Mouse (Mus musculus) spleen, embryonic (tissue): ENCODE data around the gene Xndc1.

Source experiments
- CTCF ChIA-PET: fragments of 350-600 bp; sonication (Branson Sonifier 250); formaldehyde crosslinking; loops from one replicate; lab custom pipeline; 2022; lab: Charles Lee

The Xndc1 gene

DNA sequence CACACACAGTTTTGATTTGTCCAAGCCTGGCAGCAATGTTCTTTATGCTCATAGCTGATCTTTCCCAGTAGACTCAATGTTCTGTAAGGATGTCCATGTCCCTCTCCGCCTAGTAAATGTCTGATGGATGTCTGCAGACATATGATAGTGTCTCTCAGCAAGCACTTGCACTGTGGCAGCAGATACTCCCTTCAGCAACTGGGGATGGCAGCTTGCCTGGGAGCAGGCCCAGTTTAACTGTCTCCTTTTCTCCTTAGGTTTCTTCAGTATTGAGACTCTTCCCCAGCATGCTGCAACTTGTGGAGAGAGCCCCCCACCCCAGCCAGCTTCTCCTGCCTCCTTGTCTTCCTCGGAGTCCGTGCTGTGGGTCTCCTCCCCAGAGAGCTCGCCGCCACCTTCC, 16.5 kb downstream of the Xndc1 start:
- CTCF ChIA-PET, result no interaction called here

DNA sequence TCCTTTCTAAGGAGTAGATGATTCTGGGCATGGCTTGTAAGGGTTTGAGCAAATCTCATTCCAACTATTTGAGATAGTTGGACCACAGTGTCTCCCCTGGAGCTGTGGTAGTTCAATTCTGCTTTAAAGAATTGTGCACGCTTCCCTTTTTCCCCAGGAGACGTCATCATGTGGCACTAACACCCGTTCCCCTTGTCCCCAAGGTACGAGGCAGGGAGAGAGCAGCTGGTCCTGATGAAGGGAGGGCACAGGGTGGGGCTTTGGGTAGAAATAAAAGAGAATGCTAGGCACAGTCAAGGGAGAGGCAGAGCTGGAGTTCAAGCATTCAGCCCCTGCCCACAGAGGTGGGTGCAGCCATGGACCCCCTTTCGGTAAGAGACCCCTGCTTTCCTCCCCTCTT, 17.5 kb downstream of the Xndc1 start, which contains the start of gene Trpc2:
TSS of gene Trpc2 (plus strand) at position 301 of the 400 bp plus-strand sequence.
- CTCF ChIA-PET, result no interaction called here

DNA sequence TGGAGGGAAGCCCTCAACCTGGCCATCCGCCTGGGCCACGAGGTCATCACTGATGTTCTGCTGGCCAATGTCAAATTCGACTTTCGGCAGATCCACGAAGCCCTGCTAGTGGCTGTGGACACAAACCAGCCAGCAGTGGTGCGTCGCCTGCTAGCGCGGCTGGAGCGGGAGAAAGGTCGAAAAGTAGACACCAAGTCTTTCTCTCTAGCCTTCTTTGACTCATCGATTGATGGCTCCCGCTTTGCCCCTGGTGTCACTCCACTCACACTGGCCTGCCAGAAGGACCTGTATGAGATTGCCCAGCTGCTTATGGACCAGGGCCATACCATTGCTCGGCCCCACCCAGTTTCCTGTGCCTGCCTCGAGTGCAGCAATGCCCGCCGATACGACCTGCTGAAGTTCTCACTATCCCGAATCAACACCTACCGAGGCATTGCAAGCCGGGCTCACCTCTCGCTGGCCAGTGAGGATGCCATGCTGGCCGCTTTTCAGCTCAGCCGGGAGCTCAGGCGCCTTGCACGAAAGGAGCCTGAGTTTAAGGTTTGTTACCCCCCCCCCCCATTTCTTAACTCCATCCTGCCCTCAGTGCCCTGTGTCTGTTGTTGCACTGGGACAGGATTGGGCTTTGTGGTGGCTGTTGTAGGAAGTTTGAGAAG, 18.9 kb downstream of the Xndc1 start:
- CTCF ChIA-PET, result no interaction called here

DNA sequence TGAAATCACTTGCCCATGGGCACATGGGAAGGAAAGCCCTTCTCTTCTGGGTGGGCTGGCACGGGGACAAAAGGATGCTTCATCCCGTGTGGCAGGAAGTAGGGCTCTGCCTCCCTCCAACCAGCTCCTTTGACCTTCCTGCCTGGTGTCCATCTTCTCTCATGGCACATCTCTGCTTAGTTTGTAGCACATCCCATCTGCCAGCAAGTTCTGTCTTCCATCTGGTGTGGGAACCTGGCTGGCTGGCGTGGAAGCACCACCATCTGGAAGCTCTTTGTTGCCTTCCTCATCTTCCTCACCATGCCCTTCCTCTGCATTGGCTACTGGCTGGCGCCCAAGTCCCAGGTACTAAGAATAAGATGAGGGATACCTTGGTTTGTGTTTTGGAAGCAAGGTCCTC, 22.0 kb downstream of the Xndc1 start:
- CTCF ChIA-PET, result no interaction called here

DNA sequence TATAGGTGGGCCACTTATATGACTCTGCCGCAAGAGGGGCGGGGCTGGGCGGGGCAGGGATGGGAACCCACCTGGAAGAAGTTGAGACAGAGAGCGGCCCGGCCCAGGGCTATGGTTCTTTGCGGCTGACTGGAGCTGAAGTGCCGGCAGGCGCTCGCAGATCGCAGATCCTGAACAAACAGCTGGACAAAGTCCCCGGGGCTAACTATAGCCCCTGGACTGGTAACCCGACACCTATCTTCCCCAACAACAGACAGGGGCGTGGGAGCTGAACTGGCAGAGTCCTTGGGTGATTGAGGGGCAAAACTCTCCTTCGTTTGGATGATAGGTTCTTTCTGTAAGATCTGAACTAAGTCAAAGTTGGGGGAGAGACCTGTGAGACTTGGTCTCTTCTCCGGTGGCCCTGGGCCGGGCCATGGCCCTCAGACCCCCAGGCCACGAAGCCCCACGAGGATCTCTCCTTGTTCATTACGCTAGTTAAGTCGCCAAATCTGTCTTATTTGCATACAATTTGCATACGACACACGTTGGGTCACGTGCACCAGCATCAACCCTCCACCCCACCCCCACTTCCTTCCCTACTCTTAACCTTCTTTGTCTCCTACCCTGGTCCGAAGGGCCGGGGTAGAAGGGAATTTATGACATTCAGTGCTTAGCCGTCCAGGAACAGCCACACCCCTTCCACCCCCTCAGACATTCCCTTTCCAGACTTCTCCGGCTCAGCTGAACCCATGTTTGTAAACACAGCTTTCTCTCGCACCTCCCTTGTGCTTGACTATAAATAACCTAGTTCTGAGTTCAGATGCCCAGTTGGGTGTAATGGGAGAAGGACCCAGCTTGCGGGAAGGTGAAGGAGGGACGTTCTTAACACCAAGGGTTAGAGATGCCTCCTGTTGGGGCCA, 34.7 kb downstream of the Xndc1 start:
- CTCF ChIA-PET, result interaction anchor here (1.2 kb wide), 1 partner anchor 14 kb away, joined by 3 read pairs; no protein-coding TSS in a partner anchor

DNA sequence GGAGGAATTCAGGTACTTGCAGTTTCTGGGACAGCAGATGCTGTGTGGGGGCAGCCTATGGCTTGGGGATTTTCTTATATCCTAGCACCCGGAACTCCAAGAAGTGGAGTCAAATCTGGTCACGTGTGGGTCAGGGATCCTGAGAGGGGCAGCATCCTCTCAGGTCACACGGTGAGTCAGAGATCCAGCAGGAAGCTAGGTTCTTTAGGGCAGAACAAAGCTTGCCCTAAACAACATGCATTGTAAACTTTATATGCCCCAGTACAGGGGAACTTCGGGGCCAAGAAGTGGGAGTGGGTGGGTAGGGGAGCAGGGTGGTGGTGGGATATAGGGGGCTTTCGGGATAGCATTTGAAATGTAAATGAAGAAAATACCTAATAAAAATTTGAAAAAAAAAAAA, 35.6 kb downstream of the Xndc1 start:
- CTCF ChIA-PET, result interaction anchor here (1.2 kb wide), 1 partner anchor 13 kb away, joined by 3 read pairs; no protein-coding TSS in a partner anchor

DNA sequence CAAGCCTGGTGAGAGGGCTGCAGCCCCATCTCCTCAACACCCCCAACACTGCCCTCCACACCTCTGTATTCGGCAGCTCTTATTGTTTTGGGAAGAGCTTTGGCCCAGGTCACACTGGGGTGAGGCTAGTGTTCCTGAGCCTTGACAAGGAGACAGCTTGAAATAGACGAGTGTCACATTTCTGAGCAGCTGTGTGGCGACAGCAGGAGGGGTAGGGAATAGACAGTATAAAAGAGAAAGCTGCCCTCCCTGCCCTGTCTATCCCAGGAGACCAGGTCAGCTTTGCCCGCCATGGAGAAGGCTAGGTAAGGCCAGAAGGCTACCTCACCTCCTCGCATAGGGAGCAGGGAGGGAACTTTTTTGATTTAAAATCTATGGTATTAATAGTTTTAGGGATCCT, 36.2 kb downstream of the Xndc1 start, which contains the start of gene Art1:
TSS of gene Art1 (plus strand) at position 257 of the 400 bp plus-strand sequence.
- CTCF ChIA-PET, result no interaction called here

DNA sequence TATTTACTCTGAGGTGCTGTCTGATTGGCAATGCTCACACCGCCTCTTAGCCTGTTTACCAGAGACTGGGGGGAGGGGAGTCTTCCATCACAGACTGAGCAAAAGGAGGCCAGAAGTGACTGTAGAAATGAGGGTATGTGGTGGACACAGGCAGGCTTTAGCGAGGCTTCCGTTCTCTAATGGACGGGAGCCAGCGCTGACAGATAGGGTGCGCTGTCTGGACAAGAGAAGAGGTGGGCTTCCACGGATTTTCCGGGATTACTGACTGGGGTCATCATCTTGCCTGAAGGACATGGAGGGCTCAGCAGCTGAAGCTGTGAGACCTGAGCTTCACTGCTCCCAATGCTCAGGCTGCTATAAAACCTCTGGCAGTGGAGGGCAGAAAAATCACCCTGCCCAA, 36.9 kb downstream of the Xndc1 start:
- CTCF ChIA-PET, result no interaction called here

DNA sequence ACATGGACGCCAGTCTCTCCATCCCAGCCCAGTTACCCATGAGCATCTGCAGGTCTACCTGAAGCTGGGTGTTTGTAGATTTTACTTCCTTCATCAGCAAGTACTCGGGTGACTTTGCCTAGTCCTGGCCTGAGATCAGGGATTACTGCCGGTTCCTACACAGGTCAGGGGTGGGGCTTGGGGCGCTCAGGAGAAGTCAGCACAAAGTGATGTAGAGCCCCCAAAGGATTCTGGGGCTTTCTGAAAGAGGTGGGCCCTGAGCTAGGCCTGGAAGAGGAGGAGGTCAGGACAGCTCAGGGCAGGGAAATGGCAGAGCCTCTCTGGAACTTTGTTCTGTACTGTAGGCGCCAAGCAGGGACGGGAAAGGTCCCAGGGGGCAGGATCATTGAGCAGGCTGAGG, 37.4 kb downstream of the Xndc1 start:
- CTCF ChIA-PET, result no interaction called here

DNA sequence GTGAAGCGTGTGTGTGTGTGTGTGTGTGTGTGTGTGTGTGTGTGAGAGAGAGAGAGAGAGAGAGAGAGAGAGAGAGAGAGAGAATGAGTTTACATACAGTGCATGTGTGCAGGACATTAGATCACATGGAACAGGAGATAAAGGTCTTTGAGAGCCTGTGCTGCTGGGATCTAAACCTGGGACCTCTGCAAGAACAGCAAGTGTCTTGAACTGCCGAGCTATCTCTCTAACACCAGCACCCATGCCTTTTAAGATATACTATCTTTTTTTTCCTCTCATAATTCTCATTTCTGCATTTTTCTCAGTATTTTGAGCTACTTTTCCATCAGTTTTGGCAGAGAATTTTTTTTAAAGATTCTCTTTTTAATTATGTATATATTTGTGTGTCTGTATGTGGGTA, 38.2 kb downstream of the Xndc1 start:
- CTCF ChIA-PET, result no interaction called here

DNA sequence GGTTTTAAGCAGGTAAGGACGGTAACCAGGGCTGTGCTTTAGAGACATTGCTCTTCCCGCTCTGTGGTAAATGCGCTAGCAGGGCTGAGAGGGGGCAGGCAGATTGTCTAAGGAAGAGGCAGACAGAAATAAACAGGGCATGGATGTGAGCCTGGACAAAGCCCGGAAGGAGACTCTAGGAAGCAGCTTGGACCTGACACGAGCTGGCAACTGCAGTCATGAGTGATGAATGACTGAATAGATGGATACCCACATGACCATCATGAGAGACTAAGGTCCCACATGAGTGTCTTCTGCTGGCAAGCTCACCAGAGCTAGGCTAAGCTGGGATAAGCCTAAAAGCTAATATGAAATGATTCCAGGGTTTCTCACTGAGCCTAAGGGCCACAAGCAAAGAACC, 38.8 kb downstream of the Xndc1 start:
- CTCF ChIA-PET, result no interaction called here

DNA sequence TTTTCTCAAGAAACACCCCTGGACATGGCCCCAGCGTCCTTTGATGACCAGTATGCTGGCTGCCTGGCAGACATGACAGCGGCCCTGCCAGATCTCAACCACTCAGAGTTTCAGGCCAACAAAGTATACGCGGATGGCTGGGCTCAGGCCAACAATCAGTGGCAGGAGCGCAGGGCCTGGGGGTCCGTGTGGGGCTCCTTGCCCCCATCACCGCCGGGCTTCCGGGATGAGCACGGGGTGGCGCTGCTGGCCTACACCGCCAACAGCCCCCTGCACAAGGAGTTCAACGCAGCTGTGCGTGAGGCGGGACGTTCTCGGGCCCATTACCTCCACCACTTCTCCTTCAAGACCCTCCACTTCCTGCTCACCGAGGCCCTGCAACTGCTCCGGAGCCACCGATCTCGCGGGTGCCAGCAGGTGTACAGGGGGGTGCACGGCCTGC, 41.4 kb downstream of the Xndc1 start:
- CTCF ChIA-PET, result interaction anchor here (0.5 kb wide), 1 partner anchor 1161 kb away, joined by 8 read pairs; no protein-coding TSS in a partner anchor

DNA sequence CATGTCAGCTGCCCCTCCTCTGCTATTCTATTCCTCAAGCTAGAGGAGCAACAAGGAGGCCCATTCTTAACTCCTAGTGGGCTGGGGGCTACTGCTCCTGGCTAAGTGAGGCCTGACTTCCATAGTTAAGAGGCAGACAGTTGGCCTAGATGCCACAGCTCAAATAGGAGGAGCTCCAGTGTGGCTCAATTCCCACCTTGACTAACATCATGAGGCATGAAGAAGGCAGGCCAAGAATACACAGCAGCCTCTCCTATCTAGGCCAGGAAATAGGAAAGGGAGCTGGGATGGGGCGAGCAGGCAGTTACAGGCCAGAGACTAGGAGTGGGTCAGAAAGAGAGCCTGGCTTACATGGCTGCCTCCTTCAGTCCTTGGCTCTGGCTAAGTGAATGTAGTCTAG, 42.9 kb downstream of the Xndc1 start:
- CTCF ChIA-PET, result interaction anchor here (0.7 kb wide), 1 partner anchor 182 kb away, joined by 5 read pairs; no protein-coding TSS in a partner anchor

DNA sequence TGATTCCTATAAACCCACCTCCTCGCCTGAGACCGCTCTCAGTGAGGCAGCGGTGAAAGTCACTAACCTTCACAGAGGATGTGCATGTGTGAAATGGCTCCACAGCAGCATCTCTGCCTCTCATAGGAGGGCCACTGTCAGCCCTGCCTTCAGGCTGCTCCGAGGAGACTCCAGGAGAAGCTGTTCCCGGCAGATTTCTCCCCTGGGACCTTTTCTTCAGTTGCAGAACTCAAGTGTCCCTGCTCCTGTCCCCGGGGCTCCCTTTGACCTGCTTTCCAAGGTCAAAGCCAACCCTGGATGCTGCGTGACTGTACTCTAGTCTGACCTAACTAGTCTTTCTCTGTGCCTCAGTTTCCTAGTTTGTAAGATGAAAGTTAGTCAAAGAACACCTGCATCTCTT, 43.9 kb downstream of the Xndc1 start, which contains the start of gene Art5:
TSS of gene Art5 (minus strand) at position 319 of the 400 bp plus-strand sequence.
- CTCF ChIA-PET, result no interaction called here

DNA sequence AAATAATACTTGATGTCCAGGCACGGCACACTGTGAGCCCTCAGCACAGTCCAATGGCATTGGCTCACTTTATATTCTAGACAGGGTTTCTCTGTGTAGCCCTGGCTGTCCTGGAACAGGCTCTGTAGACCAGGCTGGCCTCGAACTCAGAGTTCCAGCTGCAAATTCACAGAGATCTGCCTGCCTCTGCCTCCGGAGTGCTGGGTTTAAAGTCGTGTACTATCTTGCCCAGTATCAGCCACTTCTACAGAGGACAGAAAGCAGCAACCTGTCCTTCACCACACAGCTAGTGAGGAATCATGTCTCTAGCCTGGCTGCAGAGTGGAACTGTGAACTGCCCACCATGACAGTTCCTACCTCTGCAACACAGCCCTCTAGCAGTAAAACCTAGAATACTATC, 44.4 kb downstream of the Xndc1 start:
- CTCF ChIA-PET, result interaction anchor here (0.5 kb wide), 1 partner anchor 349 kb away, joined by 3 read pairs; no protein-coding TSS in a partner anchor

DNA sequence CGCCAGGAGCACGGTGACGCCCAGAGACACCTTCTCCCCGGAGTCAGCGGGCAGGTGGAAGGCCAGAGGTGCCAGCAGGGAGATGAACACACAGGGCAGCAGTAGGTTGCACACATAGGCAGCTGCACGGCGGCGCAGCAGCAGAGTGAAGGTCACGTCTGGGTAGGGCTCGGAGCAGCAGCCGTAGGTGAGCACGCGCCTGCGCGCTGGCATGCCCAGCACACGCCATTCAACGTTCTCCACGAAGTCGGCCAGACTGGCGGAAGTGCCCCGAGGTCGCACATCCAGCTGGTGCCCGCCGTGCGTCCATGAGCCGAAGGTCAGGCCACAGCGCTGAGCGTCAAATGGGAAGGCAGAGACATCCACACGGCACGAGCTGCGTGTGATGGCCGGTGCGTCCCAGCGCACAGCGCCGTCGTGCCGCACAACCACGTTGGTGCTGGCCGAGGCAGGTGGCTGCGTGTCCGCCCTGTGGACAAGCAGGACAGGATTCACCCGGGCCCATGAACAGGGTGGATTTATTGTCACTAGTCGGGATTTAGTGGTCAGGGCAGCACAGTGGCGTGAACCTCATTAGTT, 47.9 kb downstream of the Xndc1 start:
- CTCF ChIA-PET, result interaction anchor here (1.0 kb wide), 1 partner anchor 13 kb away, joined by 3 read pairs; no protein-coding TSS in a partner anchor

DNA sequence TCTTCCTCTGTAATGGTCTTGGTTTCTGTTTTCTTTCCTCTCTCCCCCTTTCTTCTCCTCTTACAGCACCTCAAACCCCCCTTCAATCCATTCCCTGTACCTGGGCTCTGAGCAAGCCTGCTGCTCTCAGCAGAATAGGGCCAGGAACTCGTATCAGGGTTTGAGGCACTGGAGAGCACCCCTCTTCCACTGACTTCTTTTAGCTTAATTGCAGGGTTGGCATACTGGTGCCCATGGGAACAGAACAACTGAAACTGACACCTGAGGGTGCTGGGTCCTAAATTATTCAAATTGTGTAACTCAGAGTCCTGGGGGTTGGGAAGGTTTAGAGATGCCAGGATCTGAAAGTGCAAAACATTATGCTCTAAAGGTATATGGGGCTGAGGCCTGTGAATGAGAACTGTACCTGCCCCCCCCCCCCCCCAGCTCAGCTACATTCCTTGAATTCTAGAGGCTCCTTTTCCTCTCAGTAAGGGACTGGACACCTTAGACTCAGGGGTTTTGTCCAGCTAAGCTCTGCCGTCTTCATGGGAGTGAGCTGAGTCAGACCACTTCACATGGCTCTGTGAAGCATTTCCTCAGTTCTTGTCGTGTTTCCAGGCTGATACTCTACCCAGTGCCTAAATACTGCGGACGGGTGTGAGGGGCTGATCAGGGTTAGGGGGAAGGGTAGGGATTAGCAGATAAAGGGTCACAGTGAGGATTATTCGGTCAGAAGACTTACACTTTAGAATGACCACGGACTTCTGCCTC, 51.4 kb downstream of the Xndc1 start, which contains the start of gene Chrna10:
TSS of gene Chrna10 (minus strand) at position 250 of the 753 bp plus-strand sequence.
- CTCF ChIA-PET, result interaction anchor here (0.7 kb wide), 1 partner anchor 155 kb away, joined by 3 read pairs; no protein-coding TSS in a partner anchor

DNA sequence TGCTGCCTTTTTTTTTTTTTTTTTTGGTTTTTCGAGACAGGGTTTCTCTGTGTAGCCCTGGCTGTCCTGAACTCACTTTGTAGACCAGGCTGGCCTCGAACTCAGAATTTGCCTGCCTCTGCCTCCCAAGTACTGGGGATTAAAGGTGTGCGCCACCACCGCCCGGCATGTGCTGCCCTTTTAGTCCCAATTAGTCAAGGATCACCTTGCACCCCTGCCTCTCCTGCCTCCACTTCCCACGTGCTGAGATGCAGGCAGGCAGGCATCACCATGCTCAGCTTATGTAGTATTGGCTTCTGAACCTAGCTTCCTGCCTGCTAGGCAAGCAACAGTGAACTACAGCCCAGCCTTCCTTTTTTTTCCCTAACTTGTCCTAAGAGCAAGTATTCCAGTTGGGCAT, 52.1 kb downstream of the Xndc1 start:
- CTCF ChIA-PET, result interaction anchor here (0.7 kb wide), 1 partner anchor 154 kb away, joined by 3 read pairs; no protein-coding TSS in a partner anchor

DNA sequence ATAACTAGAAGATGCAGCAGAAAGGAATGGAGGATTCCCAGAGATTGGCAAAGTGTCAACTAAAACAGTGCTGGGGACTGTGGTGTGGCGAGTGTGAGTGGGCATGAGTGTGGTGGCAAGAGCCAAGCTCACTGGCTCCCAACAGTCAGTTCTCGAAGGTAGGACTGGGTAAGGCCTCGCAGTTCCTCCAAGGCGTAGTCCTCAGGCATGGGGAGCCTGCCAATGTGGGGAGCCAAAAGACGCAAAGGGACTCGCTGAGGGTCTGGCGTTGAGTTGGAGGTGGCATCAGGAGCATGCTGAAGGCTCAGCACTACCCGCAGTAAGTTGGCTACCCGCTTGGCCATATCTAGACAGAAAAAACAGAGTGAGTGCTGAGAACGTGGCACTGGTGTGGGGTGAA, 55.0 kb downstream of the Xndc1 start:
- CTCF ChIA-PET, result no interaction called here

DNA sequence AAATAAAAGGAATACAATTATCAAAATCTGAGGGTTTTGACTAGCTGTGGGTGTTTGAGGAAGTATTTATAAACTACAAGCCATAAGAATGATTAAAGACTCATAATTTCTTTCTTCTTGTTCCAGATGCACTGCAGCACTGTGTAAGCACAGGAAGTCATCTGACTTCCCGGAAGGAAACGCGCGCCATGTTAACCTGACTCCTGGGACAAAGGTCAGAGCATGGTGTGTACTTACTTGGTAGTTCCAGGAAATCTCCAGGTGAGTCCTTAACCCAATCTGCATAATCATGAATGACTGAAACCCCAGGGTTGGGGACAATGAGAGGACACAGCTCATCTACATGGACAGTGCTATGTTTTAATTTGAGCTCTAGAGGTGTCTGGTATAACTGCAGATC, 67.1 kb downstream of the Xndc1 start:
- CTCF ChIA-PET, result no interaction called here
